Mouse (Mus musculus) kidney, adult 18-20 months (tissue): Measurements from ENCODE around the gene Zmiz1.

Experiments
- DNase-seq: peaks from one replicate; pipeline ENCODE4 v3.0.0; 2021

Gene Zmiz1

DNA sequence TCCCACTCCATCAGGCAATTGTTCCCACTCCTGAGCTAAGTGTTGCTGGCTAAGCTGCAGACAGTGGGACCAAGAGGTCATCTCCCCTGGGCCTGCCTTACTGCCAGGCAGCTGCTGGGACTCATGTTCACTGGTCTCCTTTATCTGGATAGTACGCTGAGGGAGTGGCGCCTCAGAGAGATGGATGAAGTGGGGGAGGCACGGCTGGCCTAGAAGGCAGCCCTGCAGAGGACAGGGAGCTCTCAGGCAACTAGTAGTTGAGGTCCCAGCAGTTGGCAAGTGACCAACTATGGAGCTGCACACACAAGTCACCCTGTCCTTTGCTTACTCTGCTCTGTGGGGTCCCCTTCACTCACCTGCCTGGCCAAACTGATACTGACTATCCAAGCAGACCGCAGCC is 251.1 kb downstream of the Zmiz1 start:
- no peak for DNase-seq

DNA sequence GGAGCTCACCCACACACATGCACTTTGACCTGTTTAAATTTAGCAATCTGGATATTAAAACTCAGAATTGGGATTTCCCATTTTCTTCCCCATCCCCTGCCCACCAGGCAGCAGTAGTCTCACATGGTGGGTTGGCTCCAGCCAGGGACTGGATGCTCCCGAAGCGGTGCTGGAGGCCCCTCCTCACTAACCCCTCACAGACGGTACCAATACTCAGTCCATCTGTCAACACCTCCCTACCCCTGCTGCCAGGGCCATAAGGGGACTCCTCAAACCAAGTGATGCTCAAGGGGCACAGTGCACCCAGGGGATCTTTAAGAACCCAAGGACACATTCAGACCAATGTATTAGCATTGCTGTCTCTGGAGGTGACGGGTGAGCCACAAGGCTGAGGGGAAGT is 251.7 kb downstream of the Zmiz1 start:
- no peak for DNase-seq

DNA sequence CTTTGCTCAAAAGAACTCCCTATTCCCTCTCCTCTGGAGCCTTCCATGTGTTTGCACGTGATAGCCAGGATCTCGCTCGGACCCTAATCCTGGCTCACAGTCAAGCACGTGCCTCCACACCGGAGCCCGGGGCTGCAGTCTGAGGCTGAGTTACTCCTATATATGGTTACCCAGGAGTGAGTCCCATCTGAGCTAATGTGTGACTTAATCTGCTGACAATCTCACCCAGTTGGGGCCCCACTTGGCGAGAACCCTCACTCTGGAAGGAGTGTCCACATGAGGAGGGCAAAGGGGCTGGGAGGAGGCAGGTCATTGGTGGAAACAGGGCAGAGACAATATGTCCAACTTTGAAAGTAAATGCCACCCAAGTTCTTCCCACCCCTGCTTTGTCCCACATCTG is 252.2 kb downstream of the Zmiz1 start:
- no peak for DNase-seq

DNA sequence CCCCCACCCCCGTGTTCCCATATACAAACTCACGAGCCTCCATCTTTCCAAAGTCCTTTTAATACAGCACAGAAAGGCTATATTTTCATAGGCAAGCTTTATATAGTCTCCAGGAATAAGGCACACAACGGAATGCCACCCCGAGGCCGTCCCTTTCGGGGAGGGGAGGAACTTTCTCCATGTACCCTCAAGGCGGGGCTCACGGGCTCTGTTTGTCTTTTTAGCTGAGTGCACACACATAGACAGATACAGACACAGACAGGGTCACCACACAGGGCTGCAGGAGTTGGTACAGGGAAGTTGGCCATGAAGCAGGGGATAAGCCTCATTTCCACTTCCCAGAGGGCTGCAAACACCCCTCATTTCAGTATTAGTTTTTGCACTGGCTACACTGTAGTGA is 252.6 kb downstream of the Zmiz1 start:
- DNase-seq = no peak

DNA sequence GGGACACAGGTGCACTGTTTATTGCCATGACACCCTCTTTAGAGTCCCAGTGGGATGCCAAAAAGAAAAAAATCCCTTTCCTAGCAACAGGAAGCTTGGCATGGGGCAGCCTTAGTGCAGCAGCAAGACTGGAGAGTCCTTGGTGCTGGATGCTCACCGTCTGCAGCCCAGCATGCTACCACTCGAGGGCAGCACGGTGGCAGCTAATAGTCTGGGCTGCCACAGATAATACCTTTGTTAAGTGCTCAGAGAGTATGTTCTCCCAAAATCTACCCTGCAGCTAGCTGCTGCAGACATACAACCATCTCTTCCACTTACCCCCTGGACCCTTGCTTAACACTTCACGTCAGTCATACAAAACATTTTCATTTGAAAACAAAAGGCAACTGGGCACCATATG is 254.5 kb downstream of the Zmiz1 start:
- no peak for DNase-seq
